Mouse (Mus musculus) embryonic facial prominence, embryonic 14.5 days (tissue): ENCODE data around the gene Usp18. TPM values are rescaled to one million over a fixed set of nuclear protein-coding genes. Genes with fewer than 3 reads are reported as not detected.

ENCODE experiments used
- ATAC-seq: fragments of 200-750 bp; cut with Nextera tagmentation; 2 replicates; pipeline ENCODE4 v1.8.0; 2017; ENCODE audit warnings: low read depth, moderate number of reproducible peaks, moderate TSS enrichment
- DNase-seq: peaks from one replicate; pipeline ENCODE4 v3.0.0-alpha.2; 2015; ENCODE audit warnings: low spot score
- H3K27ac ChIP-seq: fragments of 300-500 bp; sonication (generic); replicated peaks from 2 replicates; pipeline ENCODE4 v1.5.1; 2014; ENCODE audit warnings: low read depth, mild to moderate bottlenecking, low read length, moderate library complexity
- H3K27me3 ChIP-seq: fragments of 300-500 bp; sonication (generic); replicated peaks from 2 replicates; pipeline ENCODE4 v1.6.1; 2014; ENCODE audit warnings: low read length; ENCODE audit not compliant: control insufficient read depth, insufficient read depth
- H3K36me3 ChIP-seq: fragments of 300-500 bp; sonication (generic); 2 replicates; pipeline ENCODE4 v1.6.1; 2014; ENCODE audit warnings: low read length, mixed read lengths; ENCODE audit not compliant: control insufficient read depth, insufficient read depth
- H3K4me1 ChIP-seq: fragments of 300-500 bp; sonication (generic); 2 replicates; pipeline ENCODE4 v1.6.1; 2014; ENCODE audit warnings: antibody characterized with exemption, low read length; ENCODE audit not compliant: control insufficient read depth, insufficient read depth
- H3K4me2 ChIP-seq: fragments of 300-500 bp; sonication (generic); 2 replicates; pipeline ENCODE4 v1.6.1; 2014; ENCODE audit warnings: low read depth, mild to moderate bottlenecking, low read length, moderate library complexity, mixed read lengths
- H3K4me3 ChIP-seq: fragments of 300-500 bp; sonication (generic); 2 replicates; pipeline ENCODE4 v1.5.1; 2014; ENCODE audit warnings: low read depth, mild to moderate bottlenecking, low read length
- H3K9ac ChIP-seq: fragments of 300-500 bp; sonication (generic); 2 replicates; pipeline ENCODE4 v1.6.1; 2014; ENCODE audit warnings: low read depth, mild to moderate bottlenecking, low read length, moderate library complexity, mixed read lengths
- H3K9me3 ChIP-seq: fragments of 300-500 bp; sonication (generic); 2 replicates; pipeline ENCODE4 v1.6.1; 2016; ENCODE audit warnings: low read length; ENCODE audit not compliant: control insufficient read depth
- WGBS: fragments of 180-500 bp; shearing (Covaris S2); extraction: QIAGEN DNeasy Blood & Tissue Kit; methylation state at CpG from one replicate; pipeline ENCODE4 v1.1.7; 2014; 5-methylcytosine and 5-hydroxymethylcytosine counted together
- polyA plus RNA-seq: library from polyadenylated mRNA; unstranded; fragments of >200 nt; fragmentation: Nextera tagmentation; extraction: Ambion mirVana; gene quantifications from 2 replicates; pipeline ENCODE4 v1.2.1, GENCODE M21; 2014

The Usp18 gene
- polyA plus RNA-seq, 1 experiment from 2014 or later = 2.7 TPM

DNA sequence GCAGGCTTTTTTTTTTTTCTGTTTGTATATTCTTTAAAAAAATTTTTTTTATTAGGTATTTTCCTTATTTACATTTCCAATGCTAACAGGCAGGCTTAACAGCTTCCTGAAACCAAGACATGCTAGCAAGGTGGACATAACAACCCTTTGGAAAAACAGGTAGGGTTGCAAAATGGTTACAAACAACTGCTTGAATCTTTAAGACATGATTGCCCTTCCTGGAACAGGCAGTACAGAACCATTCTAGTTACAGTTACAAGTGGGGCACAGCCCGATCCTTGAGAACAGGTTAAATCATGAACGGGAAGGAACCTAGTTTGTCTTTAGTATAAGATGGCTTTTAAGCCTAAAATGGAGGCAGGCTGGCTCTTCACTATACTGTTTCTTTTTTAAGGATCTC, 9.3 kb upstream of the Usp18 start:
- WGBS = 84% methylated on average over 2 of the region's 2 CpGs
- H3K4me2 ChIP-seq = no peak overlapping the region
- ATAC-seq (no peak), DNase-seq (no peak)
- H3K9ac ChIP-seq = no peak overlapping the region
- no peaks in the 10 kb centered on the region for H3K4me1 ChIP-seq
- H3K36me3 ChIP-seq = no peaks in the 10 kb centered on the region
- no peak overlapping the region for H3K27ac ChIP-seq
- no peaks in the 10 kb centered on the region for H3K9me3 ChIP-seq
- H3K27me3 ChIP-seq = no peaks in the 10 kb centered on the region
- no peak overlapping the region for H3K4me3 ChIP-seq

DNA sequence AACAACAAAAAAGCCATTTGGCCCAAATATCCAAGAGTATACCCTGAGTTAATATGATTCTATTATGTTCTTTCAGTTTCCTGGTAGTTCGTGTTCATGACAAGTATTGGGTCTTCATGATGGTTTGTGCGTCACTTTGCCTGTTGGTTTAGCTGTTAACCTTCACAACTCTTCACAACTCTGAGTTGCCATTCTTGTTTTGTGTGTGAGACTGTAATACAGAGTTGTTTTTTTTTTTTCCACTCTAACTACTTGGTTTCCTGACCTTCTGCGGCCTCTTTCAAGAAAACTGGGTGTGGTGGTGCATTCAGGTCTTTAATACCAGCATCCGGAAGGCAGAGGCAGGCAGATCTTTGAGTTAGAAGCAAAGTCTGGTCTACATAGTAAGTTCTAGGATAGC, 7.5 kb upstream of the Usp18 start:
- ATAC-seq = no peak
- H3K4me3 ChIP-seq = no peak overlapping the region
- 92% methylated on average over 4 of the region's 4 CpGs for WGBS
- H3K36me3 ChIP-seq = no peaks in the 10 kb centered on the region
- no peak overlapping the region for H3K27ac ChIP-seq
- H3K27me3 ChIP-seq = no peaks in the 10 kb centered on the region
- no peak for DNase-seq
- H3K9me3 ChIP-seq = no peaks in the 10 kb centered on the region
- no peak overlapping the region for H3K9ac ChIP-seq
- H3K4me2 ChIP-seq = no peak overlapping the region
- H3K4me1 ChIP-seq = no peaks in the 10 kb centered on the region

DNA sequence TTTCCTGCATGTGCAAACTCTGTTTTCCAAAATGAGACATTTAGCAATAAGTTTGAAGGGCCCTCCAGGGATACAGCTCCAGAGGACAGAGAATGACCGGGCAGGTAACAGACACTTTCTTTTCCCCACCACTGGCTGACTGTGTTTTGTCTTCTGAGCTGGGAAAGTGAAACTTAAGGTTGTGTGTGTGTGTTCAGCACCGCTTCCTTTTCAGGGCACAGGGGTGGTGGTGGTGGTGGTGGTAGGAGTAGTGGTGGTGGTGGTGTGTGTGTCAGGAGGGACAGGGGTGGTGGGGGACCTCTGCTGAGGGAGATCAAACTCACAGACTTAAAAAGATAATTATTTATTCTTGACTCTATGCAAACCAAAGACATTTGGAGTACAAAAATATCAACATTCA, 3.9 kb upstream of the Usp18 start:
- no peak for DNase-seq
- H3K36me3 ChIP-seq = no peaks in the 10 kb centered on the region
- ATAC-seq = no peak
- H3K27me3 ChIP-seq = 0 out of 2 replicates have a peak, but pooled peaks cover 2% of the 10 kb centered on the region
- H3K4me3 ChIP-seq = no peak overlapping the region
- no peak overlapping the region for H3K4me2 ChIP-seq
- no peaks in the 10 kb centered on the region for H3K4me1 ChIP-seq
- no peak overlapping the region for H3K27ac ChIP-seq
- WGBS = 67% methylated on average over 2 of the region's 2 CpGs
- H3K9me3 ChIP-seq = no peaks in the 10 kb centered on the region
- H3K9ac ChIP-seq = no peak overlapping the region

DNA sequence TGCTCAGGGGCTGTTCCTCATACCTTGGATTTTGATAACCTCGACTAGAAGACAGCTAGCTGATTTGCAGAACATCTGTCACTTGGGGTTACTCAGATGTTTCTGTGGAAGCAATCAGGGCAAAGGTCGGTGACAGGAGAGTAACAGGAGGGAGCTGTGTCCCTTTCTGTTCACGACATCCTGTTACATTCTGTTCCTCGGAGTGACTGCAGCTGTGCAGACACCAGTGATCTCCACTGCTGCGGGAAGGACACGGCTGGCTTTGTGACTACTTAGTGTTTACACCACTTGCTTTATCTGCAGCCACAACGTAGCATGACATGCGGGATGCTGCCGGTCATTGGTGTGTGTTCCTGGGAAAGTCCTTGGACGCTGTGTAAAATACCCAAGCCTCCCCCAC, 2.5 kb upstream of the Usp18 start:
- Histone ChIP-seq H3K9me3 (no peaks in the 10 kb centered on the region), H3K36me3 (no peaks in the 10 kb centered on the region), H3K9ac (no peak overlapping the region), H3K4me2 (no peak overlapping the region), H3K4me3 (no peak overlapping the region), H3K4me1 (no peaks in the 10 kb centered on the region), H3K27ac (no peak overlapping the region), H3K27me3 (0 out of 2 replicates have a peak, but pooled peaks cover 2% of the 10 kb centered on the region)
- WGBS = 47% methylated on average over 10 of the region's 10 CpGs
- no peak for ATAC-seq
- DNase-seq = no peak

DNA sequence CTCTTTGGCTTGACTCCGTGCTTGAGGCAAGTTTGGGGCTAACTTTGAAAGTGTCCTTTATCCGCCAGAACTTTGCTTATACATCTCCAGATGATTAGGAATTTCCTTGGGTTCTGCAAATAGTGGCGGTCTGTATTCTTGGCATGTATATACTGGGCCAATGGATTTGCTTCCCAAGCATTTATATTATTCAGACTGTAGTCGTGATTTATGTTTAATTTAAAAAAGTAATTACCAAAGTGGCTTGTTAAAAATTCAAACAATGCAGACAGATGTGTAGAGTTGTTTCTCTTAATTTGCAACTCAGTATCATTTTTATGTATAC, 293 bp downstream of the Usp18 start:
- WGBS = 12% methylated on average over 4 of the region's 4 CpGs
- H3K36me3 ChIP-seq = no peaks in the 10 kb centered on the region
- no peaks in the 10 kb centered on the region for H3K9me3 ChIP-seq
- DNase-seq (no peak), ATAC-seq (no peak)
- 0 out of 2 replicates have a peak, but pooled peaks cover 2% of the 10 kb centered on the region for H3K27me3 ChIP-seq
- no peaks in the 10 kb centered on the region for H3K4me1 ChIP-seq
- H3K4me3 ChIP-seq = peak overlapping the region; percentile 59
- H3K27ac ChIP-seq = no peak overlapping the region
- H3K9ac ChIP-seq = peak overlapping the region; percentile 59
- H3K4me2 ChIP-seq = peak overlapping the region; percentile 63

DNA sequence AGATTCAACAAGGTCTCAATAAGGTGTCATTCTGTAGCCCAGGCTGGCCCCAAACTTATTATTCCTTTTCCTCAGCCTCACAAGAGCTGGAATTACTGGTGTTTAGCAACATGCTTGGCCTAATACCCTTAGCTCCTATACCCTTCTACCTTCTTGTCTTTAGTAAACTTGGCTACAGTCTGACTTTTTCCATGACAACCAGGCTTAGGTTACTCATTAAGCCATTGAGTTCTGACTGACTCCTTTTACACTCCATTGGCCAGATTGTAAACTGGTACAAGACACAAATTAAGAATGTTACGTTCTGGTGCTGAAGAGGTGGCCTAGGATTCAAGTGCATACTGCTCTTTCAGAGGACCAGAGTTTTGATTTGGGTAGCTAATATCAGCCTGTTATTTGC, 4.7 kb downstream of the Usp18 start:
- no peaks in the 10 kb centered on the region for H3K36me3 ChIP-seq
- H3K9me3 ChIP-seq = no peaks in the 10 kb centered on the region
- H3K4me3 ChIP-seq = no peak overlapping the region
- H3K27ac ChIP-seq = no peak overlapping the region
- no peaks in the 10 kb centered on the region for H3K4me1 ChIP-seq
- DNase-seq (no peak), ATAC-seq (no peak)
- 0 out of 2 replicates have a peak, but pooled peaks cover 2% of the 10 kb centered on the region for H3K27me3 ChIP-seq
- WGBS = 61% methylated on average over 1 of the region's 1 CpGs
- no peak overlapping the region for H3K9ac ChIP-seq
- no peak overlapping the region for H3K4me2 ChIP-seq

DNA sequence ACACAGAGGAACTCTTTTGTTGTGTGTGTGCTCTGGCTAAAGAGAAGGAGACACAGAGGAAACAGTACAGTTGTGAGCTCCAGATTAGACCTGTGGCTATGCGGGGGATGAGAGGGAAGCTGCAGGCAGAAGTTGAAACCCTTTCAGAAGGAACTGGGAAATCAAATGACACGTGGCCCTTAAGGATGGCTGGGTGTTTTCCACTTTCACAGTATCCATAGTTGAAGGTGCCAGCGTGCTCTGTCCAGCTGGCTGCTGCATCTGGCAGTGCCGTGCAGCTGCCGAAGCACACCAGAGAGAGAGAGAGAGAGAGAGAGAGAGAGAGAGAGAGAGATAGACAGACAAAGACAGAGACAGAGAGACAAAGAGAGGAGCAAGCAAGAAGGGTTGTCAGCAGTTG, 5.5 kb downstream of the Usp18 start:
- ATAC-seq (no peak), DNase-seq (no peak)
- 62% methylated on average over 5 of the region's 5 CpGs for WGBS
- Histone ChIP-seq H3K36me3 (no peaks in the 10 kb centered on the region), H3K27me3 (0 out of 2 replicates have a peak, but pooled peaks cover 2% of the 10 kb centered on the region), H3K27ac (no peak overlapping the region), H3K4me1 (no peaks in the 10 kb centered on the region), H3K9ac (no peak overlapping the region), H3K4me2 (no peak overlapping the region), H3K4me3 (no peak overlapping the region), H3K9me3 (no peaks in the 10 kb centered on the region)

DNA sequence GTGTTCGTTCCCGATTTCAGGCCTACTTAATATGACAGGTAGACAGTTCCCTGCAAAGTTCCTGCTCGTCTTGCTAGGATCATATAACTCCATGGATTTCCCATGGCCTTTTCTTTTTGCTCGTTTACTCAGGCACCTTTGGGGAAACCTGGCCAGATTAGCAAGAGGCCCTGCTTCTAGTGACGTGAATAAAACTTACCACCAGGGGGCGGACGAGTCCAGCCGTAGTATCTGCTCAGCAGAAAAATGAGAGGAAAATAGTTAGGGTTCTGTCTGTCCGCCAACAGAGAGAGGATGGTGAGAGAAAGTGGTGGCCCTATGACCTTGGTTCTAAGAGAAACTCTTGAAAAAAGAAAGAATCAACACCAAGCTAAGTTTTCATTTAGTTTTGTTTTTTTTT, 14.8 kb downstream of the Usp18 start:
- no peak overlapping the region for H3K4me2 ChIP-seq
- H3K4me3 ChIP-seq = no peak overlapping the region
- H3K27me3 ChIP-seq = no peaks in the 10 kb centered on the region
- no peak overlapping the region for H3K27ac ChIP-seq
- 29% methylated on average over 9 of the region's 9 CpGs for WGBS
- DNase-seq (peak; percentile 62), ATAC-seq (no peak)
- H3K36me3 ChIP-seq = no peaks in the 10 kb centered on the region
- peaks cover 5% of the 10 kb centered on the region; the same call in 1 of the 2 replicates for H3K9me3 ChIP-seq
- H3K4me1 ChIP-seq = no peaks in the 10 kb centered on the region
- no peak overlapping the region for H3K9ac ChIP-seq

DNA sequence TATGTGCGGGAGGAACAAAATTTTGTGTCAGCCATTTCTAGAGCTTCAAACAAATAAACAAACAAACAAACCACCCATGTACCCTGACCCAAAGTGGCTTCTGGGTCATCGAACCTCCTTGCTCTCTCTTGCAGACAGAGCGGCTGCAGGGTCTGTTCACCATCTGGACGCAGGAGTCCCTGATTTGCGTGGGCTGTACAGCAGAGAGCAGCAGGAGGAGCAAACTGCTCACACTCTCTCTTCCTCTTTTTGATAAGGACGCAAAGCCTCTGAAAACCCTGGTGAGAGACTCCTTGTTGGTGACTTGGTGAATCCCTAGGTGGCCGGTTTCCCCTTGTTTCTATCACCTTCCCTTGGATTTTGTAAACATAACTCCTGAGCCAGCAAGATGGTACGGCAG, 15.5 kb downstream of the Usp18 start:
- ATAC-seq (no peak), DNase-seq (no peak)
- H3K27me3 ChIP-seq = no peaks in the 10 kb centered on the region
- H3K4me3 ChIP-seq = no peak overlapping the region
- no peak overlapping the region for H3K27ac ChIP-seq
- no peaks in the 10 kb centered on the region for H3K36me3 ChIP-seq
- no peak overlapping the region for H3K4me2 ChIP-seq
- no peak overlapping the region for H3K9ac ChIP-seq
- peaks cover 5% of the 10 kb centered on the region; the same call in 1 of the 2 replicates for H3K9me3 ChIP-seq
- no peaks in the 10 kb centered on the region for H3K4me1 ChIP-seq
- 72% methylated on average over 8 of the region's 8 CpGs for WGBS
